Mouse (Mus musculus): ENCODE data around the gene Rab4b.

Gene Rab4b

GRCm38 (mm10) chr7:27178324-27179216, at the start of gene Rab4b:
Gene Rab4b, minus strand, starts transcription at chr7:27178896.
- peak; percentile 100 for DNase-seq

DNA sequence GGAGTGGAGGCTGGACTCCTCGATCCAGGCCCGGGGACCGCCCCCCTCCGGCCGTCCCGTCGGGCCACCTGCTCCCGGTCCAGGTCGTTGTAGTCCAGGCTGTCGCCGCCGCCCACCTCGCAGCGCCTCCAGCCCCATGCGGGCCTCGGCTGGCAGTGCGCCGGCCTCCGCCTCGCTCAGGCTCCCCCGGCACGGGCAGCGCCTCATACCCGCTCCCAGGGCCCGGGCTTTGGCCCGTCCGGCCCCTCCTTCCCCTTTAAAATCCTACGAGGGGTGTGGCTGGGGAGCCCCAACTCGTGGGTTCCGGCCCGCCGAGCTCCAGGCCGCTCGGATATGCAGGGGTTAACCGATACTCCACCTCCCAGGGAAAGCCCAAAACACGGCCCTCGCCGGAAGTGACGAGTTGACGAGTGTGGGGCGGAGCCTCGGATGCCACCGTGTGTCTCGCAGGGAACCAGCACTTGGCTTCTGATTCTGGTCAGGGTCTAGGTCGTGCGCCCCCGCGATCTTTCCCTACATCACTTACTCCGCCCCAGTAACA, 49.7 kb upstream of the Rab4b start, which contains the start of gene Itpkc:
Itpkc (minus strand) TSS at position 381 of the 541 bp plus-strand sequence.
- peak; percentile 91 for DNase-seq

GRCm38 (mm10) chr7:27227676-27228075, 49.0 kb upstream of the Rab4b start:
- DNase-seq = no peak

DNA sequence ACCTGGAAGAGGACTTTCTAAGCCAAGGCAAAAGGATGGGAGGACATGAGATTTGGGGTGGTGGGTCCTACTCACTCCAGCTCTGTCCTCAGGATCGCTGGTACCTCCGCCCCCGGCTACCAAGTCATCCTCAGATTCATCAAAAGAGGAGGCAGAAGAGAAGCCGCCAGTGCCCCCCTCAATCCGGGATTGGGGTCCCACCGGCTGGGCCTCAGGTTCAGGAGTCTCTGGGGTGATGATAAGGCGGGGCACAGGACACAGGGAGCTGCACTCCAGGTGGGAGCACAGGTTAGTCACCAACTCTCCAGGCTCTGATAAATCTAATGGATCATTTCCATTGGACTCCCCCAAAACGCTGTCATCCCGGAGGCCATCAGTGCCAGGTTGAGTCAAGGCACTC, 48.6 kb upstream of the Rab4b start:
- no peak for DNase-seq

GRCm38 (mm10) chr7:27224877-27225575, 46.3 kb upstream of the Rab4b start:
- no peak for DNase-seq

GRCm38 (mm10) chr7:27222538-27222937, 43.8 kb upstream of the Rab4b start:
- no peak for DNase-seq

GRCm38 (mm10) chr7:27221939-27222338, 43.2 kb upstream of the Rab4b start:
- DNase-seq = no peak

GRCm38 (mm10) chr7:27219937-27220336, 41.2 kb upstream of the Rab4b start:
- no peak for DNase-seq

- no peak for DNase-seq
Observed at GRCm38 (mm10) chr7:27218586-27218985, 39.9 kb upstream of the Rab4b start.

DNA sequence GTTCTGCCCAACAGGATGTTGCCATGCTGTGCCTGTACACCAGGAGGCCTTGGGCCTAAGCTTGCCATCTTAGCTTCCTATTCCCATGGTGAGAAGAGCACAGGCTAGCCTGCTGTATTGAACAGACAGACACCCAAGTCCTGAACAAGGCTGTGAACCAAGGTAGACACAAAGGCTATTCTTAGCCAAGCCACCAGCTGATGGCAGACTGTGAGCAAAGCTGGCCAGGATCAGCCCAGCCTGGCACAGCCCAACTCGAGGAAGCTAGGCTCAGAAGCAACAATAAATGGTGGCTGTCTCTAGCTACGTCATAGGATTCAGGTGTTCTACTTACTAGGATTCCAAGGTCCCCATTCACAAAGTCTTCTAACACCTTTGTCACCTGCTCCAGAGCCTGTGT, 33.9 kb upstream of the Rab4b start:
- no peak for DNase-seq

DNA sequence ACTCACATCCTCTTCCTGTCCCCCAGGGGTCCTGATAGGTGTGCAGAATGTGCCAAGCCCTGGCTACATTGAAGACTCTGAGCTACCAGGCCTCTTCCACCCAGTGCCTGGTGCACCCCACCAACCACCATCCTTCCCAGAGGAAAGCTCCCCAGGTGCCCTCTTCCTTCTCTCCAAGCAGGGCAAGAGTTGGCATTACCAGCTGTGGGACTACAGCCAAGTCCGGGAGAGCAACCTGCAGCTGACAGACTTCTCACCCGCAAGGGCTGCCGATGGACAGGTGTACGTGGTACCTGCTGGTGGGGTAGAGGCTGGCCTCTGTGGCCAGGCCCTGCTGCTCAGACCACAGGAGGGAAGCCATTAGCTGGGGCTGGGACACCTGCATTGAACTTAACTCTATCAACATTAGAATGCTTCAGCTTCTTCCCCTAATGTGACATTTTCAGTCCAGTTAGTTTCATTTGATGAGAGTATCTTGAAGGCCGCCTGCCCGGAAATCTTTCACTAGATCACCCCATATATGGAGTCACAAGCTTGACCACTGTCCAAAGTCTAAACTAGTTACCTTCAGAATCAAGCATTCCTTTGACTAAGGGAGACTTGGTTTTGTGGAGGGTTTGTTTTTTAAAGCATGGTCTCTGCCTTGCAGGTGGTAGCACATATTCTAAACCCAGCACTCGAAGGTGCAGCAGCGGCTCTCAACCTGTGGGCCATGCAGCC, 25.2 kb upstream of the Rab4b start:
- DNase-seq = no peak

GRCm38 (mm10) chr7:27198779-27199178, 20.1 kb upstream of the Rab4b start:
- no peak for DNase-seq

- no peak for DNase-seq
Observed at GRCm38 (mm10) chr7:27198355-27198754, 19.7 kb upstream of the Rab4b start.

DNA sequence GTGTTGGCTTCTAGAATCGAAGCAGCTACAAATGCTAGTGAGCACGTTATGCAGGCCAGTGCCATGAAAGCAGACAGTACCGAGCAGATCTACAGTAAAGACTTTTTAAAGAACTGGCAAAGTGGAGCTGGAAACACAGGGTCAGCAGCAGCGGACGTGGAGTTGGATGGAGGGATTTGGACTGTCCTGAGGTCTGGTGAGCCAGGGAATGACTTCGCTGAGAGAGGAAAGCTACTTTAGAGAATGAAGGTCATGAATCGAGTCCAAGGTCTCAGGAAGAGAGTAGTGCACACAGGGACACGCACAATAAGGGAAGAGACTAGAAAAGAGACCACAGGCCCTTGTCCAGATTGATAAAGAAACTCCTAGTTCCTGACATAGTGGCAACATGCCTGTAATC, 18.9 kb upstream of the Rab4b start:
- no peak for DNase-seq

DNA sequence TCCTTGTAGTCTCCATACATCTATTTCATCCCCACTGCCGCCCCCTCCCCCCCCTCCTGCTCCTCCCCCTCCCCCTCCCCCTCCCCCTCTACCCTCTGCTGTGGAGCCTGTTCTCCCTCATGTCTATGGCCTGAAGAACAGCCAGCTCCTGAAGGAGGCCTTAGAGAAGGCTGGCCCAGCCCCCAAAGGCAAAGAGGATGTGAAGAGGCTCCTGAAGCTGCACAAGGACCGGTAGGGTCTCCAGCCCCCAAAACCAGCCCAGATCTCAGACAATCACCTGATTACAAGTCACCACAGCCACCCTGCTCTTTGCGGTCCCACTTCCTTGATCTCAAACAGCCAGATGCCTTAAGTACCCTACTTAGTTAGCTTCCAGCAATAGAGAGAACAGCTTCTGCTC, 18.4 kb upstream of the Rab4b start:
- no peak for DNase-seq

GRCm38 (mm10) chr7:27195681-27196611, 17.2 kb upstream of the Rab4b start, which contains the start of the genes BC024978 and Snrpa:
Gene BC024978, plus strand, starts transcription at chr7:27195781.
Gene Snrpa, minus strand, starts transcription at chr7:27196271.
- DNase-seq = peak; percentile 100

- no peak for DNase-seq
Observed at GRCm38 (mm10) chr7:27193731-27194130, 15.0 kb upstream of the Rab4b start.

- no peak for DNase-seq
Observed at GRCm38 (mm10) chr7:27192434-27192833, 13.7 kb upstream of the Rab4b start.

- DNase-seq = no peak
Observed at GRCm38 (mm10) chr7:27189271-27189931, 10.7 kb upstream of the Rab4b start.

GRCm38 (mm10) chr7:27185986-27186385, 7.3 kb upstream of the Rab4b start:
- peak; percentile 50 for DNase-seq

DNA sequence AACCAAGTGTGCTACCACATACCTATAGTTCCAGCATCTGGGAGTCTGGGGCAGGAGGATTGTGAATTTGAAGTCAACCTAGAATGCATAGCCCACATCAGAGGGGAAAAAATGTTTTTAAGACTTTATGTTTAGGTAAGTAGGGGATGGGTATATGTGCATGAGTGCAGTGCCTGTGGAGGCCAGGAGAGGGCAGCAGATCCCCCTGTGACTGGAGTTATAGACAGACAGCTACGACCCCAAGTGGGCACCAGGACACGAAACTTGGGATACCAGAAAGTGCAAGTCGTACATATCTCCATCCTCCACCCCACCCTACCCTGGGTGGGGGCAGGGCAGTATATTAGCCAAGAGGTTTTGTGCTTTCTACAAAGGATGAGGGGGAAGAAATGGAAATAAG, 6.3 kb upstream of the Rab4b start:
- DNase-seq = no peak

All from kidney, adult 11 months (tissue).